Mouse (Mus musculus) forebrain, embryonic 11.5 days (tissue): ENCODE measurements around the gene Bcl11b. TPM values are rescaled to one million over a fixed set of nuclear protein-coding genes. Genes with fewer than 3 reads are reported as not detected.

Source experiments
- ATAC-seq: fragments of 200-750 bp; cut with Nextera tagmentation; replicated peaks from 2 replicates; pipeline ENCODE4 v1.8.0; 2017; ENCODE audit warnings: moderate TSS enrichment; ENCODE audit not compliant: low FRiP score
- DNase-seq: peaks from one replicate; pipeline ENCODE4 v3.0.0-alpha.2; 2017; ENCODE audit warnings: low spot score
- H3K27ac ChIP-seq: fragments of 300-500 bp; sonication (generic); 2 replicates; pipeline ENCODE4 v1.5.1; 2014; ENCODE audit warnings: low read depth, low read length
- H3K27me3 ChIP-seq: fragments of 300-500 bp; sonication (generic); 2 replicates; pipeline ENCODE4 v1.6.1; 2014; ENCODE audit warnings: mild to moderate bottlenecking, low read length, mixed read lengths; ENCODE audit not compliant: control insufficient read depth, insufficient read depth
- H3K36me3 ChIP-seq: fragments of 300-500 bp; sonication (generic); 2 replicates; pipeline ENCODE4 v1.6.1; 2014; ENCODE audit warnings: mild to moderate bottlenecking, low read length, moderate library complexity, mixed read lengths; ENCODE audit not compliant: control insufficient read depth, insufficient read depth
- H3K4me1 ChIP-seq: fragments of 300-500 bp; sonication (generic); replicated peaks from 2 replicates; pipeline ENCODE4 v1.6.1; 2014; ENCODE audit warnings: low read length, mixed read lengths; ENCODE audit not compliant: control insufficient read depth, insufficient read depth
- H3K4me2 ChIP-seq: fragments of 300-500 bp; sonication (generic); 2 replicates; pipeline ENCODE4 v1.6.1; 2014; ENCODE audit warnings: low read depth, mild to moderate bottlenecking, low read length, moderate library complexity, mixed read lengths; ENCODE audit not compliant: severe bottlenecking
- H3K4me3 ChIP-seq: fragments of 300-500 bp; sonication (generic); 2 replicates; pipeline ENCODE4 v1.5.1; 2014; ENCODE audit warnings: low read depth, low read length
- H3K9ac ChIP-seq: fragments of 300-500 bp; sonication (generic); 2 replicates; pipeline ENCODE4 v1.6.1; 2014; ENCODE audit warnings: low read length
- H3K9me3 ChIP-seq: fragments of 300-500 bp; sonication (generic); 2 replicates; pipeline ENCODE4 v1.6.1; 2016; ENCODE audit warnings: low read length, mixed read lengths; ENCODE audit not compliant: control insufficient read depth
- WGBS: fragments of 180-500 bp; shearing (Covaris S2); extraction: QIAGEN DNeasy Blood & Tissue Kit; methylation state at CpG from one replicate; pipeline ENCODE4 v1.1.7; 2014; 5-methylcytosine and 5-hydroxymethylcytosine counted together
- polyA plus RNA-seq: library from polyadenylated mRNA; unstranded; fragments of >200 nt; fragmentation: Nextera tagmentation; extraction: Ambion mirVana; gene quantifications from 2 replicates; pipeline ENCODE4 v1.2.1, GENCODE M21; 2014

Gene Bcl11b
- polyA plus RNA-seq, 1 experiment from 2014 or later = 19.4 TPM

GRCm38 (mm10) chr12:107931476-107931875 lies 71.9 kb downstream of the Bcl11b start:
- no peak for ATAC-seq
- Histone ChIP-seq H3K4me3 (no peak overlapping the region), H3K4me1 (peaks cover 44% of the 10 kb centered on the region), H3K27ac (no peak overlapping the region; the same call in 1 of the 2 replicates), H3K9me3 (no peaks in the 10 kb centered on the region), H3K27me3 (no peaks in the 10 kb centered on the region), H3K36me3 (no peaks in the 10 kb centered on the region), H3K9ac (no peak overlapping the region; the same call in 1 of the 2 replicates), H3K4me2 (no peak overlapping the region)
- DNase-seq = no peak
- 72% methylated on average over 5 of the region's 5 CpGs for WGBS

GRCm38 (mm10) chr12:107930611-107931350 lies 72.6 kb downstream of the Bcl11b start:
- no peak for ATAC-seq
- Histone ChIP-seq H3K4me1 (peaks cover 41% of the 10 kb centered on the region), H3K4me2 (no peak overlapping the region), H3K4me3 (no peak overlapping the region), H3K36me3 (no peaks in the 10 kb centered on the region), H3K9ac (peak overlapping the region; percentile 3; the same call in 1 of the 2 replicates), H3K27me3 (no peaks in the 10 kb centered on the region), H3K27ac (no peak overlapping the region), H3K9me3 (no peaks in the 10 kb centered on the region)
- no peak for DNase-seq
- 69% methylated on average over 28 of the region's 28 CpGs for WGBS

GRCm38 (mm10) chr12:107928905-107929304 lies 74.5 kb downstream of the Bcl11b start:
- DNase-seq = no peak

GRCm38 (mm10) chr12:107928464-107928901 lies 74.9 kb downstream of the Bcl11b start:
- Histone ChIP-seq H3K4me3 (no peak overlapping the region), H3K4me1 (peaks cover 36% of the 10 kb centered on the region), H3K9me3 (no peaks in the 10 kb centered on the region), H3K9ac (no peak overlapping the region), H3K27ac (peak overlapping the region; percentile 57; the same call in 1 of the 2 replicates), H3K4me2 (no peak overlapping the region), H3K27me3 (no peaks in the 10 kb centered on the region), H3K36me3 (no peaks in the 10 kb centered on the region)
- ATAC-seq = peak; percentile 17; the same call in 1 of the 2 replicates
- 69% methylated on average over 15 of the region's 15 CpGs for WGBS
- no peak for DNase-seq

More at GRCm38 (mm10) chr12:107928905-107929304, 74.5 kb downstream of the Bcl11b start:
- WGBS = 73% methylated on average over 7 of the region's 7 CpGs
- no peaks in the 10 kb centered on the region for H3K27me3 ChIP-seq
- H3K4me3 ChIP-seq = no peak overlapping the region
- H3K4me1 ChIP-seq = peaks cover 33% of the 10 kb centered on the region
- no peak overlapping the region for H3K4me2 ChIP-seq
- ATAC-seq = no peak
- H3K36me3 ChIP-seq = no peaks in the 10 kb centered on the region
- H3K9me3 ChIP-seq = no peaks in the 10 kb centered on the region
- peak overlapping the region; percentile 15; the same call in 1 of the 2 replicates for H3K27ac ChIP-seq
- no peak overlapping the region for H3K9ac ChIP-seq

- Histone ChIP-seq H3K9ac (no peak overlapping the region), H3K9me3 (no peaks in the 10 kb centered on the region), H3K4me2 (no peak overlapping the region), H3K4me1 (peaks cover 34% of the 10 kb centered on the region), H3K4me3 (no peak overlapping the region), H3K36me3 (no peaks in the 10 kb centered on the region), H3K27ac (peak overlapping the region; percentile 57), H3K27me3 (no peaks in the 10 kb centered on the region)
- DNase-seq = peak; percentile 61
- 73% methylated on average over 10 of the region's 10 CpGs for WGBS
- peak; percentile 50 for ATAC-seq
Measured at GRCm38 (mm10) chr12:107927961-107928431, 75.4 kb downstream of the Bcl11b start.

- Histone ChIP-seq H3K9ac (no peak overlapping the region), H3K9me3 (no peaks in the 10 kb centered on the region), H3K4me3 (no peak overlapping the region), H3K4me2 (no peak overlapping the region), H3K36me3 (no peaks in the 10 kb centered on the region), H3K4me1 (peaks cover 25% of the 10 kb centered on the region), H3K27ac (no peak overlapping the region), H3K27me3 (no peaks in the 10 kb centered on the region)
- no peak for ATAC-seq
- no peak for DNase-seq
- 93% methylated on average over 22 of the region's 22 CpGs for WGBS
Measured at GRCm38 (mm10) chr12:107926074-107926855, 77.1 kb downstream of the Bcl11b start.

- Histone ChIP-seq H3K27ac (no peak overlapping the region), H3K4me3 (no peak overlapping the region), H3K4me1 (peaks cover 19% of the 10 kb centered on the region), H3K27me3 (no peaks in the 10 kb centered on the region), H3K9ac (no peak overlapping the region), H3K4me2 (no peak overlapping the region), H3K9me3 (no peaks in the 10 kb centered on the region), H3K36me3 (no peaks in the 10 kb centered on the region)
- 79% methylated on average over 4 of the region's 4 CpGs for WGBS
- DNase-seq = no peak
- no peak for ATAC-seq
Measured at GRCm38 (mm10) chr12:107924696-107925095, 78.7 kb downstream of the Bcl11b start.

- no peak for DNase-seq
- Histone ChIP-seq H3K4me3 (no peak overlapping the region), H3K9ac (no peak overlapping the region), H3K9me3 (no peaks in the 10 kb centered on the region), H3K27ac (no peak overlapping the region), H3K36me3 (no peaks in the 10 kb centered on the region), H3K4me1 (peaks cover 13% of the 10 kb centered on the region), H3K4me2 (no peak overlapping the region), H3K27me3 (no peaks in the 10 kb centered on the region)
- no peak for ATAC-seq
- 69% methylated on average over 3 of the region's 3 CpGs for WGBS
Measured at GRCm38 (mm10) chr12:107923963-107924362, 79.4 kb downstream of the Bcl11b start.
